Mouse (Mus musculus): ENCODE results near the gene Arf3.
"Not testable (repeated sequence)": the region's sequence is repeated elsewhere in the genome, so short reads cannot be mapped to it uniquely, and the experiment has no call there.

Gene Arf3

DNA sequence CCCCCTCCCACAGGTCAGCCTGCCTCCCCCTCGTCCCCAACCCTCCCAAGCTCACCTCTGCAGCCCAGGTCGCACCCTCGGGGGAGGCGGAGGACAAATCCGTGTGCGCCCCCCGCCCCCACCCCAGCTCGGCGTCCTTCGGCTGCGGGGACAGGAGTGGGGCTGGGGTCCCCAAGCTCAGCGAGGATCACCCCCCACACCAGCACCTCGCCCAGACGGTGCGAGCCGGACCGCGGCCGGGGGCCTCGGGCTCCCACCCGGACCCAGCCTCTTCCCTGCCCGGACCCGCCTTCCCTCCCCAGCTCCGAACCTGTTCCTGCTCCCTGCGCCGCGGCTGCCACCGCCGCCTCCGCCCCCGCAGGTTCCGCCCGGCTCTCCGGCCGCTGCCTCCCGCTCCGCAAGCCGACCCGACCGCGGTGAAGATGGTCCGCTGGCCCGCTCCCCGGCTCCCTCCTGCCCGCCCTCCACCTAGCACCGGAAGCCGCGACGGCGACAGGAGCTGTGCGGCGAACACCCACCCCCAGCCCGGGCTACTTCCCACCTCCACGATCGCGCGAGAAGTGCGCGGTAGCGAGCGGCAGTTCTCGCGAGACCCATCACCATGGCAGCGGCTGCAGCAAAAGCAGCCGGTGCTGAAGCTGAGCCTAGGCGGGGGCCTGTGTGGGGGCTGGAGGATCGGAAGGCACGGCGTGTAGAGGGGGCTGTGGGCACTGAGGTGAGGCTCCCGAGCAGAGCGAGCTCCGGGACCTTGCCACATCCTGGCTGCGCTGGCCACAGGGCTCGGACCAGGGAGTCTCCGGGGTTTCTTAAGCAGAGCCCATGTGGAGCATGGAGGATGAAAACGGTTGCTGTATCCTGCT, at the start of gene Arf3:
Arf3 (minus strand) TSS at position 545 of the 860 bp plus-strand sequence.
- Histone ChIP-seq H3K4me1 (replicated peaks; ENCODE audit: low read depth, low read length) (peaks cover 32% of the 10 kb centered on the region), H3K4me3 (replicated peaks; ENCODE audit: low read length) (peak within 1 kb of the TSS; percentile 99), H3K36me3 (ENCODE audit: insufficient read depth, low read length) (peaks cover 36% of the 10 kb centered on the region), H3K9me3 (ENCODE audit: low read length) (no peaks in the 10 kb centered on the region), H3K27me3 (ENCODE audit: insufficient read depth, low read length) (peaks cover 15% of the 10 kb centered on the region)
- no peak for TF ChIP-seq CTCF (conservative IDR thresholded peaks at IDR 0.05; ENCODE audit: low read length)
- TF ChIP-seq NANOG (IDR thresholded peaks at IDR 0.05; ENCODE audit: borderline replicate concordance, low read length) = no peak
- no peak for TF ChIP-seq POU5F1 (IDR thresholded peaks at IDR 0.05; ENCODE audit: borderline replicate concordance, low read length)

DNA sequence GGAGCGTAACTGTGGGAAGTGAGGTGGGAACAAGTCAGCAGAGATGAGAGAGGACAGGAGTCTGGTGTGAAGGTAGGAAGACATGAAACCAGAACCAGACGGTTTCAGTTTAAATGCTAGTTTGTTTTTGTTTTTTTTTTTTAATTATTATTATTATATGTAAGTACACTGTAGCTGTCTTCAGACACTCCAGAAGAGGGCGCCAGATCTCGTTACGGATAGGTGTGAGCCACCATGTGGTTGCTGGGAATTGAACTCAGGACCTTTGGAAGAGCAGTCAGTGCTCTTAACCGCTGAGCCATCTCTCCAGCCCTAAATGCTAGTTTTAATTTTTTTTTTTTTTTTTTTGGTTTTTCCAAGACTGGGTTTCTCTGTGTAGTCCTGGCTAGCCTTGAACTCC, 47.2 kb upstream of the Arf3 start:
- H3K9me3 ChIP-seq (ENCODE audit: low read length); H3K4me3 ChIP-seq (replicated peaks; ENCODE audit: low read length): not testable (repeated sequence)
- H3K27me3 ChIP-seq (ENCODE audit: insufficient read depth, low read length) = peaks cover 48% of the 10 kb centered on the region
- peaks cover 38% of the 10 kb centered on the region for H3K36me3 ChIP-seq (ENCODE audit: insufficient read depth, low read length)
- H3K4me1 ChIP-seq (replicated peaks; ENCODE audit: low read depth, low read length) = peaks cover 50% of the 10 kb centered on the region
- peak; percentile 13 for TF ChIP-seq CTCF (conservative IDR thresholded peaks at IDR 0.05; ENCODE audit: low read length)

DNA sequence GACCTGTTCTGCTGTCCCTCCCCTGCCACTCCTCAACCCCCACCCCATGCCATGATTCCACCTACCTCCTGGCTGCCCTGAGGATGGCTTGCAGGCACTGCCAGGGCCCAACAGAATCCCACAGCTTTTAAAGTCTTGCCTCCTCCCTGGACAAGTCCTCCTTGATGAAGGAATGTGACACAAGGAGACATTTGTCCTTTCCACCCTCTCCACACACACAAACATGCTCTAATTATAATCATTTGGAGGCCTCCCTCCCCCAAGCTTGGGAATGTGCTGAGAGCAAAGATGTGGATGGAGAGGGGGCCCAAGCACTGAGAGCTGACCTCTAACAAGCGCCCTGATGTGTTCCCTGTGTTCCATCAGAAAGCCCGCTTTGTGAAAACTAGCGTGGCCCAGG, 46.4 kb upstream of the Arf3 start, which contains the start of gene Ddn:
Ddn (minus strand) TSS at position 101 of the 400 bp plus-strand sequence.
- TF ChIP-seq CTCF (conservative IDR thresholded peaks at IDR 0.05; ENCODE audit: low read length) (no peak), NANOG (IDR thresholded peaks at IDR 0.05; ENCODE audit: borderline replicate concordance, low read length) (no peak), POU5F1 (IDR thresholded peaks at IDR 0.05; ENCODE audit: borderline replicate concordance, low read length) (no peak)
- peaks cover 56% of the 10 kb centered on the region for H3K27me3 ChIP-seq (ENCODE audit: insufficient read depth, low read length)
- peak within 1 kb of the TSS; percentile 67 for H3K4me3 ChIP-seq (replicated peaks; ENCODE audit: low read length)
- no peaks in the 10 kb centered on the region for H3K9me3 ChIP-seq (ENCODE audit: low read length)
- peaks cover 58% of the 10 kb centered on the region for H3K4me1 ChIP-seq (replicated peaks; ENCODE audit: low read depth, low read length)
- H3K36me3 ChIP-seq (ENCODE audit: insufficient read depth, low read length) = peaks cover 30% of the 10 kb centered on the region

DNA sequence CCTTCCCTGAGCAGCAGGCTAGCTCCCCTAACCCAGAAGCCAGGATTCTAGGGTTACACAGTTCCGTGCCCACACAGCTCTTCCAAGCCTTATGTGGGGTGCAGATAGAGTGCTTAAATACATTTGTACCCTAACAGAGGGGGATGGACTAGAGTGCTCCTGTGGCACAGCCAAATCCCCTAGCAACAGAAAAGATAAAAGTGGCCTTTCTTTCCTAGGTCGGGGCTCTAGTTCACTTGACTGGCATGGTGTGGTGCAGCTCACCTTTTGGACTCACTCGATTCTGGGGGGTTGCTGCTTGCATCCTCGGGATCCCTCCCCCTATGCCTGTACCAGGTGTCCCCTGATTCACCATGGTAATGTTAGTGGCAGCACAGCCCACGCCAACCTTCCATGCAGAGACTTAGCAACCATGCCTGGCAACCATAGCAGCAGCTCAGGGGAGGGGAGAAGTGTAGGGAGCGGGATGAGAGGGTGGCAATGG, 45.7 kb upstream of the Arf3 start:
- Histone ChIP-seq H3K36me3 (ENCODE audit: insufficient read depth, low read length) (peaks cover 24% of the 10 kb centered on the region), H3K9me3 (ENCODE audit: low read length) (no peaks in the 10 kb centered on the region), H3K27me3 (ENCODE audit: insufficient read depth, low read length) (peaks cover 63% of the 10 kb centered on the region), H3K4me1 (replicated peaks; ENCODE audit: low read depth, low read length) (peaks cover 58% of the 10 kb centered on the region), H3K4me3 (replicated peaks; ENCODE audit: low read length) (peak overlapping the region; percentile 67; the same call in 1 of the 2 replicates)
- TF ChIP-seq CTCF (conservative IDR thresholded peaks at IDR 0.05; ENCODE audit: low read length) = no peak

DNA sequence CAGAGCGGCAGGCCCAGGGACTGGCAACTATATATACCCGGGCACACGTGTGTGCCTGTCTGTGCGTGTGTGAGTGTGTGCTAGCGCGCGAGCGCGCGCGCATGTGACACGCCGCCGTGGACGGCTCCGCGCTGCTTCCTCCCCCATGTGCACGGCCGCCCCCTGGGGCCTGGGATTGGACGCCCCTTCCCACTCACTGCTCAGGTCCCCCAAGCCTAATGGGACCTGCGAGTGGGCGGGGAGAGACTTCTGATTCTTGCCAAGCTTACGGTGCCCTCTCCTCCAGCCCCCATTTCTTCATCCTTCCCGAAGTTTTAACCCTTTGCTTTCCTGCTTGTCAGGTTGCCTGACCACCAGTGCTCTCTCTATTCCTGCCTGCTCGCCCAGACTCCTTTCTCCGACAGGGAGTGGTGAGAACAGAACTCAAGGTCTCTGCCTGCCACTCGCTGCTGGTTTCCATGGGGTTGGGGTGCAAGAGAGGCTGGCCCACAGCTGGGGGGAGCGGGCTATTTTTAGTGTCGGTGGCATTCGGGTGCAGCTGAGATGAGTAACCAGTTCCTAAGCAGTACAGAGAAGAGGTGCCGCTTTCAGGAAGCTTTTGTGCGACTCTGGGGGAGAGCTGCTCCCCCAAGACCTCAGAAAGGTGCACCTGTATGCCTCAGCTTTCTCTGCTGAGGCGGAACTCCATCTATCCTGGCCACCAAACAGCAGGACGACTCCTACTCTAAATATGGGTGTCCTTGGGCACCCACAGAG, 45.1 kb upstream of the Arf3 start:
- H3K27me3 ChIP-seq (ENCODE audit: insufficient read depth, low read length) = peaks cover 70% of the 10 kb centered on the region
- peaks cover 58% of the 10 kb centered on the region for H3K4me1 ChIP-seq (replicated peaks; ENCODE audit: low read depth, low read length)
- H3K36me3 ChIP-seq (ENCODE audit: insufficient read depth, low read length) = peaks cover 18% of the 10 kb centered on the region
- H3K4me3 ChIP-seq (replicated peaks; ENCODE audit: low read length) = peak overlapping the region; percentile 67
- H3K9me3 ChIP-seq (ENCODE audit: low read length) = no peaks in the 10 kb centered on the region
- TF ChIP-seq NANOG (IDR thresholded peaks at IDR 0.05; ENCODE audit: borderline replicate concordance, low read length) (no peak), CTCF (conservative IDR thresholded peaks at IDR 0.05; ENCODE audit: low read length) (no peak), POU5F1 (IDR thresholded peaks at IDR 0.05; ENCODE audit: borderline replicate concordance, low read length) (no peak)

DNA sequence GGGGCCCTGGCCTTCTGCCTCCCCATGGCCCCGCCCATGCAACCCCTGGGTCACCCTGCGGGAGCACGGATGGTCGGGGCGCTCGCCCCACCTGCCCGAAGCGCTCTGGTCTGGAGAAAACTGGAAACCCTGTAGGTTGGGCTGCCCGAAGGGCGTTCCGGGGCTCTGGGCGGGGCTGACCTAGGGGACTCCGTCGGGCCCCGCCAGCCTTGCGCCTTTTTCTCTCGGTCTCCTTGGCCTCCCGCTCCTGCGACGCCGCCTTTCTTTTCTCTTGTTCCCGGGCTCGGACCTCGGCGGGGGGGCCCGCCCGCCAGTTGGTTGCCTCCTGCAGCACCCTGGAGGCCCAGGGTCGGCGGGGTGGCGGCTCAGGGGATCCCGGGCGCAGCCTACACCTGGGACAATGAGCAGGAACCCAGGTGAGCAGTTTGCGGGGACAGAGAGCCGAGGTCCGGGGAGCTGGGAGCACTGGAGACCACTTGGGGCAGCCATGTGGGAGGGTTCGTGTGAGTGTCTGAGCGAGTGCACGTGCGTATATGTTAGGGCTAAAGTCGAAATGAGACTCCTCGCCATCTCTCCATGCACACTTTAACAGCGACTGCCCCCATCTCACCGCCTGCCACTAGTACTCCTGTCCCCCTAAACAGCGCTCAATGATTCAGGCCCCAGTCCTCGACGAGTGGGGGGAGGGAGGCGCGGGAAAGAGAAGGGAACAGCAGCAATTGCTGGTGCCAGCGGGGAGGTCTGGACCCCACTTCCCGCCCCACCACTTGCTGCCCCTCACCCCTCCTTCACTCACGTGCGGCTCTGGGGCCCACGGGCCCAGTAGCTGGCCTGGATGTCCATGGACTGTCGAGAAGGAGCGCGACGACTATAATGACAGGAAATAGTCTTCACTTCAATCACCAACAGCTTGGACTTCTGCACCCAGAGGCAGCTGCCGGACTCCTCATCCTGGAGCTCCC, 44.1 kb upstream of the Arf3 start:
- Histone ChIP-seq H3K27me3 (ENCODE audit: insufficient read depth, low read length) (peaks cover 80% of the 10 kb centered on the region), H3K9me3 (ENCODE audit: low read length) (no peaks in the 10 kb centered on the region), H3K36me3 (ENCODE audit: insufficient read depth, low read length) (peaks cover 11% of the 10 kb centered on the region), H3K4me3 (replicated peaks; ENCODE audit: low read length) (peak overlapping the region; percentile 72), H3K4me1 (replicated peaks; ENCODE audit: low read depth, low read length) (peaks cover 56% of the 10 kb centered on the region)
- TF ChIP-seq POU5F1 (IDR thresholded peaks at IDR 0.05; ENCODE audit: borderline replicate concordance, low read length) (no peak), CTCF (conservative IDR thresholded peaks at IDR 0.05; ENCODE audit: low read length) (no peak), NANOG (IDR thresholded peaks at IDR 0.05; ENCODE audit: borderline replicate concordance, low read length) (no peak)

DNA sequence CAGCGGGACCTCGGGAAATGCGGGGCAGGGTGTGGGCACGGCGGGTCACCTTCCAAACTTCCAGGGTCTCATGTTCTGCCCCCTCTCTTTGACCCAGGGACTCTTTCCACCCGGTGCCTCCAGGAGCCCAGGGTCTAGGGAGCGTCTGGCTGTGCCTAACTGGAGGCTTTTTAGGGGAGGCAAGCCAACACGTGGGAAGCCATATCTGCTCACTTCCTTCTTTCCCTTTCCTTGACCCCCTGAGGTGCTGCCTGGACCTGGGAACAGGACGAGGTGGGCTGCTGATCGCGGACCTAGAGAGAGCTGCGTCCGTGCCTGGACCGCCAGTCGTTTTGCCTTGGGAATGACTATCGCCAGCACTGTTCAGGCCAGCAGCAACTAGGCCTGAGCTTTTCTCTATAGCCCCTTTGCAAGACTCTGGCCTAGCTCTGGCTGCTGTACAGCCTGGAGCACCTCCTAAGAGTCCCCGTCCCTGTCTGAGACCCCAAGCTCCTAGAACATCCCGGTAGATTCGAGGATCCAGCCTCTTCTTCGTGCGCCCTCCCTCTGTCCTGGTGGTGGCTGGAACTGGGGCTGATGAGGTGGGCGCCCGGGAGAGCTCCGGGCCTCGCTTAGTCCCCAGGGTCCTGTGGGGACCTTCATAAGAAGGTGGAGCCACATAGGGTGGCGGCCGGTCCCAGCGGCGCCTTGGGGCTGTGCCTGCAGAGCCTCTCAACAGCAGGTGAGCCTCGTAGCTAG, 43.2 kb upstream of the Arf3 start:
- H3K4me1 ChIP-seq (replicated peaks; ENCODE audit: low read depth, low read length) = peaks cover 56% of the 10 kb centered on the region
- peak overlapping the region; percentile 72 for H3K4me3 ChIP-seq (replicated peaks; ENCODE audit: low read length)
- H3K36me3 ChIP-seq (ENCODE audit: insufficient read depth, low read length) = peaks cover 7% of the 10 kb centered on the region
- no peaks in the 10 kb centered on the region for H3K9me3 ChIP-seq (ENCODE audit: low read length)
- no peak for TF ChIP-seq NANOG (IDR thresholded peaks at IDR 0.05; ENCODE audit: borderline replicate concordance, low read length)
- TF ChIP-seq CTCF (conservative IDR thresholded peaks at IDR 0.05; ENCODE audit: low read length) = no peak
- no peak for TF ChIP-seq POU5F1 (IDR thresholded peaks at IDR 0.05; ENCODE audit: borderline replicate concordance, low read length)
- H3K27me3 ChIP-seq (ENCODE audit: insufficient read depth, low read length) = peaks cover 88% of the 10 kb centered on the region

Measured in E14TG2a.4 (cell line).